Mouse (Mus musculus) cerebellum, adult 11-12 months (tissue): ENCODE data around the gene Cby1.
A peak's percentile ranks its signal among the peaks of the same experiment; 100 is the strongest.

Source experiments
- DNase-seq: peaks from one replicate; pipeline ENCODE4 v3.0.0; 2022

Gene Cby1

DNA sequence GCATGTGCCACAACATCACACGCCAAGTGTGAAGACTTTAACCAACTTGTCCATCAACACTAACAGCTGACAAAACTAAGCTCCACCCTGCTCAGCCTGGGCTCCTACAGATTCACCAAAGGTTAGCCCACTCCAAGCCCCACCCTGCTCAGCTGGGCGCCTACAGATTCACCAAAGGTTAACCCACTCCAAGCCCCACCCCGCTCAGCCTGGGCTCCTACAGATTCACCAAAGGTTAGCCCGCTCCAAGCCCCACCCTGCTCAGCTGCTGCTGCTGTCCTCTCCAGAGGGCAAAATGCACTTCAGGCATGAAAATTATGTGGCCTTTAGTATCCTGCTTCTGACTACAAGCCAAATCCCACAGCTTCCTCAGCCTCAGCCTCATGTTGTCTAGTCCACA, 23.0 kb downstream of the Cby1 start:
- no peak for DNase-seq

DNA sequence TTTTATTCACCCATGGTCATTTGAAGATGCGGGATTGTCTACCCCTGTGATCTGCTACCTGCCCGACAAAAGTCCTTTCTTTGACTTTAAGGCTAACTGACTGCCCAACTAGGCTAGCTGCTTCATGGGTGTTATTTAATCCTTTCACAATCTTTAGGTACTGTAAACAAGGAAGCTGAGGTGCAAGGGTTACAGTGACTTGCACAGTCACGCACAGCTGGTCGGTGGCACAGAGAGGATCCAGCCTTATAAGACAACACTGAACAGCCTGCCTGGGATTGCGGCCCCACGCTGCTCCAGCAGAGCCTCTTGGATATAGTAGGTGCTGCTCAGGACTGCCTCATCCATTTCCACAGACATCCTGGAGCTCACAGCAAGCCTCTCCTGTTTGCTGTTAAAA, 24.1 kb downstream of the Cby1 start:
- DNase-seq: no peak

DNA sequence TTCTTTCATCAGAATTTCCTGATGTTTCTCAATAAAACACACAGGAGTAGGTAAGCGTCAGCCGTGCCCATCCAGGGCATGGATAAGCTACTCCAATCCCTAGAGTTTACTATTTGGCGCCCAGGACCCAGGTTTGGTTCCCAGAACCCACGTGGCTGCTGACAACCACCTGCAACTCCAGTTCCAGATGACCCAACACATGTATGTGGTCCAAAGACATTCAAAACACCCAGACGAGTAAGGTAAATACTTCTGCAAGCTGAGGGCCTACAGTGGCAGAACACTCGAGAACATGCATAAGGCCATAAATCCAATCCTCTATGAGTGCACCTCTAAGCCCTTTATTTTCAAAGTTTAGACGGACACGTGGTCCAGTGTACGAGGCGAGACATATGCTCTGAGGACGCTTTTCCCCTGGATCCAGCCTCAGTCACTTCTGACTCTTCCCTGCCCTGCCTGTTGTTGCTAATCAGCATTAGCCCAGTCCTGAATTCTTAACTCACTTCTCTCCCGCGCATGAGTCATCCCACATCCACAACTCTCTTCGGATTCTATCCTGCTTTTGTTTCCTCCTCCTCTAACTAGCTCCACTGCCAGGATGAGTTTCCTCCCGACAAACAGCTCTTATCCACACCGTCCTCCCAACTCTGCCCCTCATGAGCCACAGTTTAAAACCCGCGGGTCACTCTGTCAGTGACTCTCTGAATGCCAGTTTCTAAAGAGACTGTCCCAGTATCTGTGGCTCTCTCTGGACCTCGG, 24.9 kb downstream of the Cby1 start:
- DNase-seq: no peak

DNA sequence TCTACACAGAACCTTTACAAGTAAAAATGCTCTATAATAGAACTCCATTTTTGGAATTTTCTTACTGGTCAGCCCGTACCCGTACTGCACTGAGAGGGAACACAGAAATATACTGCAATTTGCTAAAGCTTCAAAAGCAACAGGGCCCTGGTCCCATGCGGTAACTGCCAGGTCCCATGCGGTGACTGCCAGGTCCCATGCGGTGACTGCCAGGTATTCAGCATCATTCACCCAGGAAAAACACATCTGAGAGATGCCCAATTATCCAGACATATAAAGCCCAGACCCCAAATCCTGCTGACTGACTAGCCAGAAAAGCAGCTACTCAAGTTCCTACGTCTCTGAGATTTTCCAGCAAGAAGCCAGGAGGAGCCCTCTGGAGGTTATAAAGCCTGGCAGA, 25.6 kb downstream of the Cby1 start:
- no peak for DNase-seq

DNA sequence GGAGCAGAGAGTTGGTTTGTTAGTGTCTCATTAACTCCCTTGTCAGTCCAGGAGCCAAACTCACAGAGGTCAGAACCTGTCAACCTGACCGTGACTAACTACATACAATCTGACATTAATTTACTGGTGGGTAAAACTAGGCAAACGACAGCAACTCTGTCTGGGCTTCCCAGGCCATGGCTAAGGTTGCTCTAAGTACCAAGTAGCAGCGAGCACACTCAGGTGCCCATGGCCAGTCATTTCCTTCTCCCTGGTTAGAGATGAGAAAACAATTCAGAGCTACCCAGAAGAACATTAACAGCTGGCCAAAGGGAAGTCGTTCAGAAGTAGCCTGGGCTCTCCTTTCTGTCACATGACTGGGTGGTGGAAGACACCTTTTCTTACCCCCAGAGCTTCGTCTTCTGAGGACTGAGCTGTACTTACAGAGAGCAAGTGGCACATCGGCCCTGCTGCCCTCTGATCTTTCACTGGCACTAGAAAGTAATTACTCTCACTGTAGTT, 26.2 kb downstream of the Cby1 start:
- DNase-seq: no peak

DNA sequence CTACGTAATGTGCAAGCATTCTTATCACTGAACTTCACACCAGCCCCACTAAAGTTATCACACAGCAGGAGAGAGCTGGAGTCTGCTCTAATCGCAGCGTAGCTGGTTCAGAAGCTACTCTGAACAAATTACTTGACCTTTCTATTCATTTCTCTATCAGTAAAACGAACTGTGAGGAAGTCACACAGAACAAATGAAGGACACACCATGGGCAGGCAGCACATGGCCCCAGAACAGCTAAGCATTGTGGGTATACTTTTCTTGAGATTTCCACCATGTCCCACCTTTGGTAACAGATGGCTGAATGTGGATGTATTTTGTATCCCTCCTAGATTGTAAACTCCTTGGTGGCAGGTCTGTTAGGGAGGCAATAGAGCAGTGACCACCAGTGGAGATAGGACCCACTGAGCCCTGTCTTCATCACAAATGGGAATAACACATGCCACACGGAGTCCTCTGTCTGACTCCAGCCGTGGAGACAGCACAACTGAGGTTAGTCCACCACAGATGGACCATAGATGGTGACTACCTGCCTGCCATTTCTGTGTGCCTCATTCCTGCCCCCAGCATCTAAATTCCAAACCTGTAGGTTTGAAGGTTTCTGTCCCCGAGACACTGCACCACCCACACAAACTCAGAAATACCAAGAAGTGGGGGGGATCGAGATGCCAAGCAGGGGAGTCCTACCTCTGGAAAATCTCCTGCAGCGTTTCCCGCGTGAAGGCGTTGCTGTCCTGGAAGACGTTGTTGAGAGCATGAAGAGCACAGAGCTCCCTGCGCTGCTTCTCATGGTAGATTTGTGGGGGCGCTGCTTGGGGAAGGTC, 27.3 kb downstream of the Cby1 start:
- peak; percentile 18 for DNase-seq

DNA sequence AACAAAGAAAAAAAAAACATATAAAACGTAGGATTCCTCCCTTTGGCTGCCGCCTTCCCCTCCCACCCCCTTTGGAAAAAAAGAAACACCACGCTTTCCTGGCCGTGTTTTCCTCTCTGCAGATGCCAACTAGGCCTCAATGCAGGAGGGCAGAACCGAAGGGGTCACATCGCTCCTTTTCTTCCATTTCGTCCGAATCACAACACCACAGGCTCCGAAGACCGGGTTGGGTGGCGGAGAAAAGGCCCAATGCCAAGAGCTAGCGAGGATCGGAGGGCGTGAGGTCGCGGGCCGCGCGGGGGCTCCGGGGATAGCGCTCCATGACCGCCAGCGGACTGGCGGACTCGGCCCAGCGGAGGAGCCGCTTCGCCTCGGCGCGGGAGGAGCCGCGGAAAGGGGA, 28.2 kb downstream of the Cby1 start:
- DNase-seq: peak; percentile 80

DNA sequence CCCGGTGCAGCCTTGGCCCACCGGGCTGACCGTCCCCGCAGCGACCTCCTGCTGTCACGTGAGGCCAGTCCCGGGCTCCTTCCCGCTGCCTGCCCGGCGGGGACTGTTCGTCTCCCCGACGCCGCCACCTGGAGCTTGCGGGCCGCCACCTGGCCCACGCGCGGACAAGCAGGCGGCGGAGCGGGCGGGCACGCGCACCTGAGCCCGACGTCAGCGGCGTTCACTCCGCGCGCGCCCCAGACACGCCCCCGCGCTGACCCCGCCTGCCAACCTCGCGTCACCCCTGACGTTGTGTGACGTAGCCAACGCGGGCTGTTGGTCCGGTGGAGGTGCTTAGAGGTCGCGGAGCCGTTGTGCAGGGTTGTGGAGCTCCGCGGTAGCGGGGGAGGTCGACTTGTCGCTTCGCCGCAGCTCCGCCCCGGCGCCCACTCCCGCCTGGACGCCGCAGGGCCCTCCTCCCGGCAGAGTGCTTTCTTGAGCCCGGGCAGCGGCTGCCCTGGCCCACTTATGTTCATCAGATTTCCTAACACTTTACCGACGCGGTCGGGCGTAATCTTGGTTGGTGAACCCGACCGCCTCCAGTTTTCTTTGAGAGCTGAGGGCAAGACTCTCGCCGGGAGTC, 28.8 kb downstream of the Cby1 start, which contains the start of gene Josd1:
TSS of gene Josd1 (minus strand) at position 274 of the 622 bp plus-strand sequence.
- peak; percentile 97 for DNase-seq

DNA sequence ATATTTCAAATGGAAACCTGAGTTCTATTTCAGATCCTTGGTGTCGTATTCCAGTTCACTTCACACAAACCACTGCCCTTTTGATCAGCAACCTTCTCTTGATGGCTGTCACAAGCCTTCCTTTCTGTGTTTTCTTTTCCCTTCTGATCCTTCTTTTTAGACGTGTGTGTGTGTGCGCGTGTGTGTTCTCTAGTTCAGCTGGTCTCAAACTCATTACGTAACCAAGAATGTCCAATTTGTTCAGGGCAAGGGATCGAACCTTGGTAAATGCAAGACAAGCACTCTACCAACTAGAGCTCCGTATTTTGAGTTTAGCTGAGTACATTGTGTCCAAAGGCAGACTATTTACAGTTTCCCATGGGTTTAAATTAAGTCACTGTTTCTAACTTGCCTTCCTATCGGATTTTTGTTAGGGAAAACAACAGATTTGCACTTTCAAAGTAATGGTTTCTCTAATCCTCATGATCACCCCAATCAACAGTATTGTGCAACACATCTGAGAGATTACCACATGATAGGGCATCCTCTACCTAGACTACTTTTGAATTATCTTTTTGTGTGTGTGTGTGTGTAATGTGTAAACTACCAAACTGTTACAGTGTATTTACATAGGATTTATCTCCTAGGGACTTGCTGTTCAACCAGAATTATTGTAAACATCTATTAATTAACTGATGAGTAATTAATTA, 29.4 kb downstream of the Cby1 start:
- DNase-seq: no peak

DNA sequence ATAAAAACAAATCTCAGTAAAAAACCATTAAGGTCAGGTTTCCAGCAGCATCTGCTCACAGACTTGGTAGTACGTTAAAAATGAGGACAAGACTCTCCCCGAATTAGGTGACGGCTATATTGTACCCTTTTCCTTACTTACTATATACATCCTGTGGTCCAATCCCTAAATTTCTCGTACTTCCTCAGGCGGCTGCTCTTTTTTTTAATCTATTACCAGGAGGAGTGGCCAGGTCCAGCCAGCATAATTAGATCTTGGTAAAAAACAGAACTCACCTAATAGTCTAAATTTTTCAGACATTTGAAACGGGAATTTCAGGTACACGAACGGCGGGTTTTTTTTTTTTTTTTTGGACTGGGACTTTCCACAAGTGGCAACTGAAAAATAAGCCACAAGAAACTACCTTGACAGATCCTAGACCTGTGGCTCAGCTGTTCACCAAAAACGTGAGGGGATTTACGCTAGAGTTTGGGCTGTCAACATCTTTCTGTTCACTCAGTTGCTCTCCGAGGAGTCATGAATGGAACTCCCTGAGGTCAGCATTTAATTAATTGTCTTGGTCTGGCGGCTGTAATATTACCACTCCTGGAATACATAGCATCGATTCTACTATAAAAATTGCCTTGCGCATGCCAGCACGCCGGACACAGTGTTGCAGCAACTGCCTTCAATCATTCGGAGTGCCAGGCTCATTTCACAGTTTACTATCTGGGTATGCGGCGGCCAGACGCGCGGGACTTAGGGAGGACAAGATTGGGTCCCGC, 30.8 kb downstream of the Cby1 start:
- DNase-seq: no peak

DNA sequence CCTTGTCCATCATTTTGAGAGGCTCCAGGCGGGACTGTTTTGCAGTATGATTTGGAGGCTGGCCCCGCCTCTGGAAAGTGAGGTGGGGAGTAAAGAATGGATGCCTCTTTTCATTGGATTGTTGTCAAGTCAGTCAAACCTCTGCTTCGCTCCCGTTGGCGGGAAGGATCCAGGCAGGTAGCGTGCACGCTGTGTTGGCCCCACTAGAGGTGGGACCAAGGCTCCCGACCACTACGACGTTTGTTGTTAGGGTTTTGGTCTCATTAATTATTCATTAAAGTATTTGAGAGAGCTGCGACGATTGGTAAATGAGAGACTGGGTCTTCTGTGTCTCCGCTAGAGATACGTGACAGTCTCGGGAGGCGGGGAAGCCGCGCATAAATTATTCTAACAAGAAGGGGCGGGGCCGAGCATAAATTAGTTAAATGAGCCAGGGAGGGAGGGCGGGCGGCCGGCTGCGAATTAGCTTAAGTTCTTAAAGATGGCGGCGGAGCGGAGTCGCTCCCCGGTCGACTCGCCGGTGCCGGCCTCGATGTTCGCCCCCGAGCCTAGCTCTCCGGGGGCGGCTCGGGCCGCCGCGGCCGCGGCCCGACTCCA, 31.5 kb downstream of the Cby1 start, which contains the start of gene Gtpbp1:
TSS of gene Gtpbp1 (plus strand) at position 420 of the 597 bp plus-strand sequence.
- DNase-seq: peak; percentile 99

DNA sequence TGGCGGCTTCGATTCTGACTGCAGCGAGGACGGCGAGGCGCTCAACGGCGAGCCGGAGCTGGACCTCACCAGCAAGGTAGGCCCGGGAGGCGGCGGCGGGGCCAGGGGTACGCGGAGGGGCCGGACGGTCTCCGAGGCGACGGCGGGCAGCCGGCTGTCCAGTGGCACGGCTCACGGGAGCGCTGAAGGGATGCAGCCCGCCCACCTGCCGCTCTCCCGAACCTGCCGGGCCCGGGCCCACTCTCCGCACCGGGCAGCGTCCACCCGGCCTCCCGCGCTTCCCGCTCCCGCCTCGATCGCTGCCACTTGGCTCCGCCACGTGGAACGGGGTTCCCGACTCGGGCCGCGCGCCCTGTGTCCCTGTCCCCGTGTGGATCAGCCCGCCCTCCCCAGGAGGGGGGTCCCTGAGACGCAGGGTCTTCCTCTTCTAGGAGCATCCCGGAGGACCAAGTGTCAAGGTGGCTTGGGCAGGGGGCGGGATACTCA, 32.1 kb downstream of the Cby1 start:
- peak; percentile 79 for DNase-seq

DNA sequence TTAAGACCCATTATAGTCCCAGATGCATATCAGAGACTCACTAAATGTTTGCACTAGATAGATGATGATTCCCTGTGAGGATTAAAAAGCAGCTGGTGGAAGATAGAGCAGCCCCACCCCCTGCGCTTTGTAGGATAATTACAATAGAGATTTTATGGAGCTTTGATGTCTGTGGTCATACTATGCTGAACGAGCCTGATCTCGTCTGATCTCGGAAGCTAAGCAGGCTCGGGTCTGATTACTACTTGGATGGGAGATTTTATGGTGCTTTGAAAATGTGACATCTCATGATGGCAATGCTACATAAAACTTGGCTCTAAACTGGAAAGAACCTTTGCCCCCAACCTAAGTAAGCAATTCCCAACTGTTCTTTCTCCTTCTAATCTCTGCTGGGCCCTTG, 33.3 kb downstream of the Cby1 start:
- DNase-seq: peak; percentile 18

DNA sequence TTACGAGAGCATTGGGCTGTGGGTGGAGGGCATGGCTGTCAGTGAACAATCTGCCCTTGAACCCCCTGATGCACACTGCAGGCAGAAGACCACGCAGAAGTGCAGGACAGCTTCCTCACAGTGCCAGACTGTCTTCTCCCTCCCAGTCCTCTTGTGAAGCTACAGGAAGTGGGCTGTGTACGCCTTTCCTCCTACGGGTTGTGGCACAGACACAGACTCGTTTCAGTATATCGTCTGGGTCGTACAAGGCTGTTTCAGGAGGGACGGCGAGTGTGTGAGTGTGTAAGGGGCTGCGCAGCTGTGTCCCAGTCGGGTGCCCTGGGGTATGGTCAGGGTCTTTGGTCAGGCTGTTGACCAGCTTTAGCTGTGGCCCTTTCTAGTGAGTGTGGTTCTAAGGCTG, 34.7 kb downstream of the Cby1 start:
- peak; percentile 33 for DNase-seq

DNA sequence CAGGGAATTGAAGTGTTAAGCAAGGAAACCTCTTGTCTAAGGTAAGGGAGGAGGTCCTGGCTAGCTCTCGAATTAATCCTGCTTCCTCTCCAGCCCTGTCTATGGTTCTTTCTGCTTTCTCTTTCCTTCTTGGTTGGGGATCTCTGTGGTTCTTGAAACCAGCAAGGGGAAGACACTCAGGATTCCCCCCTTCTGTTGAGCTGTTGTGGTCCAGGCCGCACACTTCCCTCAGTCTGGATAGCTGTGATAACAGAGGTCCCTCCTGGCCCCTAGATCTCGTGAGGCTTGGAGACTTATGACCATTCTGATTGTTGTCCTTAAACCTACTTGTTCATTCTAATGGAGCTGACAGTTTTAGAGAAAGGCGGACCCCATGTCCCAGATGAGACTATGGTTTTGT, 35.5 kb downstream of the Cby1 start:
- peak; percentile 10 for DNase-seq

DNA sequence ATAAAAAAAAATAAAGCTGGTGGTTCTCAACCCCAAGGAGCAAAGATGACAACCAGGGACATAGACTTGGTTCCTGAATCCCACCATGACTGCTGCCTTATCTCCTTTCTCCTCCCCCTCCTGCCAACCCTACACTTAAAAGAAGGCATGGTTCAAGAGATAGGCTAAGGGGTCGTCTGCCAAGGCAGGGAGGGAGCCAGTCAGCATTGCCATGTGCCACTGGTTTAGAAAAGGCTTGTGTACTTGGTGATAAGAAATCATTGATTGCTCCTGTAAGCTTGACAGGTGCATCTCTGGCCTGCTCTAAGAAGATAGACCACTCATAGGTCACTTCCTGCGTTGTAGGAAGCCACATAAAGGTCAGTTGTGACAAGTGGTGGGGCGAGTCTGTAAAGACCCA, 36.5 kb downstream of the Cby1 start:
- no peak for DNase-seq

DNA sequence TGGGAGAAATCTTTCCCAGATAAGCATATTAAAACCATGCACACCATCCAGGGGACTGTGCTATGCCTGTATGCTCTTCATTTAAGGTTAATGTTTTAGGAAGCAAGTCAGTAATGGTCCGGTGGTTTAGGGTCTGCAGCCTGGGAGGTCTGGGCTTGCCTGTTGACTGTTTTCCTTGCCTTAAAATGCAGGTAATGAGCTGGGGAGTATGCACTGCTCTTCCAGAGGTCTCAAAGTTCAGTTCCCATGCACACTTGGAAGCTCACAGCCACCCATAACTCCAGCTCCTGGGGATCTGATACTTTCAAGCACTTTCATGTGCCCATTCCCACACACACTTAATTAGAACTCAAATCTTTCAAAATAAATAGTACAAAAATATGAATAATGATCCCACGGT, 37.5 kb downstream of the Cby1 start:
- no peak for DNase-seq

DNA sequence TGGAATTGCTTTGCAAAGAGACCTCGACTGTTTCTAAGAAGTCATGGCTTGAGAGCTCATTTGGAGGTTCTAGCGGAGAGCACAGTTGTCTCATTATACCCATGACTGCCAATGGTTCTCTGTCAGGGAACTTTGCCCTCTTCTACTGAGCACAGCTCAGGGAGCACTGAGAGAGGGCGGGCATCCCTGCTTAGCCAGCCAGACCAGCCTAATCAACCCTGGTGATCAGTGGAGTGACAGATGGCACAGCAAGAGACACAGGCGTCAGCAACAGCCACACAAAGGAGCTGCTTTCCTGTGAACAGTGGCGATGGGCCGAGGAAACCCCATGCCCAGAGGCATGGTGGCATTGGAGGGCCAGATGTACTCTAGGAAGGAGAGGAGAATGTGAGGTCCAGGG, 38.0 kb downstream of the Cby1 start:
- DNase-seq: peak; percentile 68

DNA sequence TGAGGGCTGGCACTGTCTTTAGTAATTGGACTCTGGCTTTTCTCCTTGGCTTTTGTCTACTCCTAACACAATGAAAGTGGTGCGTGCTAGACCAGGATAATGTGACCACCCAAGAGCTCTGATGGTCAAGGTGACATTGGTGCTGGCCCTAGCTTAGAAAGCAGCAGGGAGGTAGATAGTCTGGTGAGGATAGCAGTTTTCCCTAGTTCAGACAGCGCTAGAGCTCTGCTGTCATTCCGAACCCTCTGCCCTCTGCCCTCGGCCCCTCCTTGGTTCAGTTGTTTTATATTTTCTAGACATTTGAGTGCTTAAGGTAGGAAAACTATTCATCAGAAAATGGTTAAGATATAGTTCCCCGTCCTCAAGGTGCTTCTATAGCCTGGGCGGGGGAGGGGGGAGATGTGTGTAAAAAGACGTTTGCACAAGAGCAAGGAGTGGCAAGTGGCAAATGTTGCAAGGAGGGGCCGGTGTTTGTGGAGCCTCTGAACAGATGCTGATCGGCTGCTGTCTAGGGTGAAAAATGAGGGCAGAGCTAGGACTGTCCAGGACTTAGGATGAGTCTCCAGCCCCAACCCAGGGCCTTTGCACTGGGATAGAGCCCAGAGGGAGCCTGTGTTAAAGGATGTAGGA, 38.7 kb downstream of the Cby1 start:
- no peak for DNase-seq

DNA sequence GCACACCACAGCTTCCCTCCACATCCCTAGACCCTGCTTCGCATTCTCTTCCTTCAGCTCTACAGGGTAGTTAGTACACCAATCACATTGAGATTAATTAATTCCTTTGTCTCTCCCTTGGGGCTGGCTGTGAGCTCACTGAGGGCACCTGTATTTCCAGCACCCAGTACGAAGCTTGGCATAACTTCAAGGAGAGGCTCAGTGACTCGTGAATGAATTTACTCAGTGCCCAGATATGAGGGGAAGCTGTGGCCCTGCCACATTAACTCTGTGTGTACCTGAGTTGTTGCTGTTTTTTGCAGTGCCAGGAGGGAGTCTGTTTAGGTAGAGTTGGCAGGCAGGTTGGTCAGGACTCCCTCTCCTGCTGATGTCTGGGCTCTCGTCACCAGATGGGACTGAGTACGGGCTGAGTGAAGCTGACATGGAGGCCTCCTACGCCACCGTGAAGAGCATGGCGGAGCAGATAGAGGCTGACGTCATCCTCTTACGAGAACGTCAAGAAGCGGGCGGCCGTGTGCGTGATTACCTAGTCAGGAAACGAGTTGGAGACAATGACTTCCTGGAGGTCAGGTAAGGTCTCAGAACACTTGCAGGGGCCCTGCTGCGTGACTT, 47.7 kb downstream of the Cby1 start:
- no peak for DNase-seq
